Mouse (Mus musculus) E14TG2a.4 (cell line): ENCODE data around the gene Srgap2.

Experiments
- CTCF ChIP-seq: conservative IDR thresholded peaks from 2 replicates; pipeline ENCODE4 v1.5.1; 2014; ENCODE audit warnings: low read length
- NANOG ChIP-seq: IDR thresholded peaks from 2 replicates; pipeline ENCODE4 v1.6.1; 2014; ENCODE audit warnings: borderline replicate concordance, low read length, mixed read lengths
- POU5F1 ChIP-seq: IDR thresholded peaks from 2 replicates; pipeline ENCODE4 v1.6.1; 2014; ENCODE audit warnings: low read length, borderline replicate concordance

DNA sequence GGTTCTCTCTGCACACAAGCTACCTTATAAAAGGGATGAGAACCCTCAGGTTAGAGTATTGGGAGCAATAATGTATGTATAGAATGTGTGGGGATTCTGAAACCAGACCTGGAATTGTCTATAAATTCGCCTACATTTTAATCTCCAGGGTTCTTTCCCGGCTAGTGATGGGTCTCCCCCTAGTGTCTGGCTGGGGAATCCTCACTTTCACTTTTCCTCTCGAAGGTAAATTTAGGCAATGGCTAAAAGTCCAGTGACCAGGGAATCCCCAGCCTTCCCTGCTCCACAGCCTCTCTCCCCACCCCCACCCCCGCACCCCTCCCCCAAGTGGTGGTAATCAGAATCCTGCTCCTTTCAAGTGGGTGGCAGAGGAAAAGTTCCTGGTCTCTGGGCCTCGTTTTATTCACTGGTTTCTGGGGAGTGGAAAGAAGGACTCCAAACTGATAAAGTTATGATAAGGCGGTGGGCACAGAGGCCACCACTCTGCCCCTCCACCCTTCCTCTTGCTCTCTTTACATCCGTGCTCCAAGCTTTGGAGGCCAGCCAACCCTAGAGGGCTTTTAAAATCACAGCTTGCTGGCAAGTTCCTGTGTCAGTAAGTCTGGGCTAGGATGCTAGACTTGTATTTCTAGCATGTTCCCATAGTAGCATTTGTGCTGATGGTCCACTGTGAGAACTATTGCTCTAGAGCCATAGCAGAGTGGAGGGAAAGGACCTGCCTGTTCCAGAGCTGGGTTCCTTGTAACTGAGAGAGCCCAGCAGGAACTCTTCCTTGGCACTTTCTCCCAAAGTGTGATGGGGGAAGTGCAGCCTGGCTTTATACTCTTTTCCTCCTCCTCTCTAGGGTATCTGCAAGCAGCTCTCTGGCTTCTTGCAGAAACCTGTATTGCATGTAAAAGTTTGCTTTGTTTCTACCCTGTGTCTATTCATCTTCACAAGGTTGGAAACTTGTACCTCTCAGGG is 280.4 kb downstream of the Srgap2 start:
- TF ChIP-seq CTCF (peak; percentile 71), POU5F1 (no peak), NANOG (no peak)
